Mouse (Mus musculus) liver, embryonic 18 days (tissue): ENCODE measurements around the gene Ccdc157. TPM values are rescaled to one million over a fixed set of nuclear protein-coding genes. Genes with fewer than 3 reads are reported as not detected.

Experiments
- polyA plus RNA-seq: library from polyadenylated mRNA; depleted of rRNA; stranded (reverse); fragments of >200 nt; gene quantifications from 2 replicates; pipeline ENCODE4 v1.2.3, GENCODE M21; 2012; rRNA removed

Ccdc157 gene
- polyA plus RNA-seq, result 1.2 and 1.3 TPM in 2 replicates

GRCm38 (mm10) chr11:4159808-4160708, at the start of gene Ccdc157, which contains the start of gene Sf3a1:
Gene Ccdc157, minus strand, starts transcription at chr11:4160293.
Gene Sf3a1, plus strand, starts transcription at chr11:4160350.

GRCm38 (mm10) chr11:4186486-4187317, 26.6 kb upstream of the Ccdc157 start, which contains the start of gene Tbc1d10a:
Gene Tbc1d10a, plus strand, starts transcription at chr11:4186789.

GRCm38 (mm10) chr11:4134986-4135935, 24.8 kb downstream of the Ccdc157 start, which contains the start of gene Rnf215:
Gene Rnf215, plus strand, starts transcription at chr11:4135202.

GRCm38 (mm10) chr11:4122742-4123579, 37.1 kb downstream of the Ccdc157 start, which contains the start of gene Sec14l2:
Gene Sec14l2, minus strand, starts transcription at chr11:4123415.

GRCm38 (mm10) chr11:4095171-4096053, 64.7 kb downstream of the Ccdc157 start, which contains the start of gene Mtfp1:
Gene Mtfp1, minus strand, starts transcription at chr11:4095445.

Other genes with a start within 250 kb of the Ccdc157 start
- 0.34 and 0.35 TPM in 2 replicates for gene Slc35e4, start 245.6 kb downstream of the Ccdc157 start, polyA plus RNA-seq
- 54.0 and 56.8 TPM in 2 replicates for gene Tcn2, start 228.1 kb downstream of the Ccdc157 start, polyA plus RNA-seq
- 29.9 and 30.8 TPM in 2 replicates for gene Pes1, start 196.3 kb downstream of the Ccdc157 start, polyA plus RNA-seq
- gene 4930556J24Rik, start 183.5 kb downstream of the Ccdc157 start, polyA plus RNA-seq, result not detected in 2 replicates
- 5.6 and 7.7 TPM in 2 replicates for gene Gal3st1, start 176.7 kb downstream of the Ccdc157 start, polyA plus RNA-seq
- 9.2 and 11.1 TPM in 2 replicates for gene Sec14l4, start 128.8 kb downstream of the Ccdc157 start, polyA plus RNA-seq
- not detected in 2 replicates for gene Sec14l3, start 95.5 kb downstream of the Ccdc157 start, polyA plus RNA-seq
- 13.4 and 13.6 TPM in 2 replicates for gene Mtfp1, start 64.8 kb downstream of the Ccdc157 start, polyA plus RNA-seq
- gene Sec14l2, start 36.9 kb downstream of the Ccdc157 start, polyA plus RNA-seq, result 42.8 and 52.5 TPM in 2 replicates
- 6.7 and 6.8 TPM in 2 replicates for gene Rnf215, start 25.1 kb downstream of the Ccdc157 start, polyA plus RNA-seq
- gene Sf3a1, start 57 bp upstream of the Ccdc157 start, polyA plus RNA-seq, result 9.9 and 11.3 TPM in 2 replicates
- 9.5 and 10.3 TPM in 2 replicates for gene Tbc1d10a, start 26.5 kb upstream of the Ccdc157 start, polyA plus RNA-seq
- 1.0 and 1.2 TPM in 2 replicates for gene Castor1, start 57.9 kb upstream of the Ccdc157 start, polyA plus RNA-seq
- 1.3 and 1.5 TPM in 2 replicates for gene Osm, start 76.1 kb upstream of the Ccdc157 start, polyA plus RNA-seq
- gene Lif, start 97.3 kb upstream of the Ccdc157 start, polyA plus RNA-seq, result 0.09 and 0.11 TPM in 2 replicates